Mouse (Mus musculus) CH12.LX (cell line): ENCODE results near the gene Cdk2.

ENCODE experiments used
- CTCF ChIP-seq, 2 experiments: IDR thresholded peaks in 1 of 2; conservative IDR thresholded peaks in 1 of 2; 2 replicates each; pipeline ENCODE4 v1.5.1; 2011 to 2012; ENCODE audit warnings: low read depth in 2 of 2, low read length in 2 of 2, improper control_type of control experiment in 1 of 2, inconsistent platforms in 1 of 2, mild to moderate bottlenecking in 1 of 2, moderate library complexity in 1 of 2
- HCFC1 ChIP-seq: IDR thresholded peaks from 2 replicates; pipeline ENCODE4 v1.6.1; 2012; ENCODE audit warnings: low read depth, mild to moderate bottlenecking, inconsistent platforms, low read length, improper control_type of control experiment
- KAT2A ChIP-seq: IDR thresholded peaks from 2 replicates; pipeline ENCODE4 v1.6.1; 2012; ENCODE audit warnings: low read length, improper control_type of control experiment, inconsistent platforms; ENCODE audit not compliant: insufficient replicate concordance
- MAX ChIP-seq: IDR thresholded peaks from 2 replicates; pipeline ENCODE4 v1.6.1; 2011; ENCODE audit warnings: low read length, improper control_type of control experiment
- MYC ChIP-seq: IDR thresholded peaks from 2 replicates; pipeline ENCODE4 v1.6.1; 2011; ENCODE audit warnings: low read depth, mild to moderate bottlenecking, improper control_type of control experiment, low read length
- POLR2A ChIP-seq: IDR thresholded peaks from 2 replicates; pipeline ENCODE4 v1.6.1; 2011; ENCODE audit warnings: low read depth, mild to moderate bottlenecking, improper control_type of control experiment, low read length
- RAD21 ChIP-seq: IDR thresholded peaks from 2 replicates; pipeline ENCODE4 v1.6.1; 2011; ENCODE audit warnings: low read depth, mild to moderate bottlenecking, low read length, improper control_type of control experiment, moderate library complexity
- TBP ChIP-seq: conservative IDR thresholded peaks from 2 replicates; pipeline ENCODE4 v1.6.1; 2011; ENCODE audit warnings: low read depth, low read length, improper control_type of control experiment
- ZMIZ1 ChIP-seq: IDR thresholded peaks from 2 replicates; pipeline ENCODE4 v1.6.1; 2012; ENCODE audit warnings: low read depth, mild to moderate bottlenecking, inconsistent platforms, low read length, improper control_type of control experiment

DNA sequence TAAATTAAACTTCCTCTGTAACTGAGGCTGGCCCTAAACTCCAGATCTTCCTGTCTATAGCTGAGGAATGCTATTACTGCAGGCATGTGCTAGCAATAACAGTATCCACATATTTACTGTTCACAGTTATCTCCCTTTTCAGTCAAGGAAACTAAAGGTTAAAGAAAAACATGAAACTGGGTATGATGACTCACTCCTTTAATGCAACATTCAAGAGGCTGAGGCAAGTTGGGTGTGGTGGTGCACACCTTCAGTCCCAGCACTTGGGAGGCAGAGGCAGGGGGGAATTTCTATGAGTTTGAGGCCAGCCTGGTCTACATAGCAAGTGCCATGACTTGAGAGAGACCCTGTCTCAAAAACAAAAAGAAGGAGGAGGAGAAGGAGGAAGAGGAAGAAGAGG, 27.2 kb upstream of the Cdk2 start:
- TF ChIP-seq RAD21 (no peak), MAX (no peak), CTCF (conservative IDR thresholded peaks at IDR 0.05 in 1 of 2, IDR thresholded peaks at IDR 0.05 in 1 of 2; ENCODE audit: low read depth in 2 of 2, low read length in 2 of 2) (no peak), KAT2A (no peak), HCFC1 (no peak), POLR2A (no peak), ZMIZ1 (no peak), MYC (no peak), TBP (no peak)
